Mouse (Mus musculus): ENCODE data around the gene Tmem222. TPM values are rescaled to one million over a fixed set of nuclear protein-coding genes. Genes with fewer than 3 reads are reported as not detected.

The Tmem222 gene
- total RNA-seq, 2 experiments from 2014 or later, result 81.7 to 87.9 TPM

DNA sequence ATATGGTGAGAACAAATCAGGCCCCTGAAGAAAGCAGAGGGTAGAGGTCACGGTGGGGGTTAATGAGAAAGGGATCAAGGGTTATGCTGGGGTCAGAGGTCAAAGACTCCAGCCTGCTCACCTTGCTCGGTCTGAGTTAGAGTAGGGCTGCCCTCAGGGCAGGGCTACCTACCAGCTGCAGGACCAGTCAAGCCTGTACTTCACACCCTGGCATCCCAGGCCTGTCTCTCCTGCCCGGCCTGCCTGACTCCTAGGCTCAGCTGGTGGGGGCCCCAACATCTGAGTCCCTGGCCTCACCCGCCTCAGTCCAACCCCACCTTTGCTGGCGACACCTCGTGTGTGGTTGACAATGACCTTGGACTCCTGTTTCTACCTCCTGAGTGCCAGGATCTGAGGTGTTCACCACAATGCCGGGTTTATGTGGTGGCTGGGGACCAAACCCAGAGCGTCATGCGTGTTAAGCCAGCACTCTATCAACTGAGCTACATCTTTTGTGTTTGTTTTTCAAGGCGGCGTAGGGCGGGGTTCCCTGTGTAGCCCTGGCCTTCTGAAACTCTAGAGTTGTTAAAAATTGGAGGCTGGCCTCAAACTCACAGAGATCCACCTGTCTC, 19.7 kb downstream of the Tmem222 start:
- intact Hi-C loops (cut with DNase I), result no loop called here
- no peak for DNase-seq (ENCODE audit: low spot score in 2 of 2)

GRCm38 (mm10) chr4:133257230-133257629, 20.4 kb downstream of the Tmem222 start:
- DNase-seq (ENCODE audit: low spot score in 2 of 2), result no peak

GRCm38 (mm10) chr4:133256820-133257219, 20.8 kb downstream of the Tmem222 start:
- no peak for DNase-seq (ENCODE audit: low spot score in 2 of 2)
- intact Hi-C loops (cut with DNase I), result no loop called here

More at GRCm38 (mm10) chr4:133257230-133257629, 20.4 kb downstream of the Tmem222 start:
- intact Hi-C loops (cut with DNase I), result no loop called here

DNA sequence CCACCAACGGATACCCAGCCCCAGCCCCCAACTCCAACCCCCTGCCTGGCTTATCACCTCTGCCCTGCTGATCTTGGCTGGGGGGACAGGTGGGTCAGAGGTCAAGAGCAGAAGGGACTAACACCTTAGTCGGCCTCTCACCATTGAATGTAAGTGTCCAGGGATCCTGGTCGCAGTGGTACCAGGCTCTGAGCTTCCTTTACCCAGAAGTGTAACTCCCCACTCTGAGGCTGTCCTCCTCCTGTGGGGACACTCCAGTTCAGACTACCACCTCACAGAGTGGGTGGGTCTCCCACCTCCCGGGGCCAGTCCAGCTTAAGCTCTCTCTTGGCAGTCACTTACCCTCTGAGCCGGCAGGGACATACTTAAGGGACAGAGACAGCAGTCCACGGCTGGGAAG, 22.2 kb downstream of the Tmem222 start:
- DNase-seq (ENCODE audit: low spot score in 2 of 2), result no peak
- intact Hi-C loops (cut with DNase I), result no loop called here

- intact Hi-C loops (cut with DNase I), result loop anchor here (5.0 kb wide), 2 partner anchors 36 to 44 kb away; no protein-coding TSS in a partner anchor
- no peak for DNase-seq (ENCODE audit: low spot score in 2 of 2)
Measured at GRCm38 (mm10) chr4:133253412-133253811, 24.2 kb downstream of the Tmem222 start.

- intact Hi-C loops (cut with DNase I), result loop anchor here (5.0 kb wide), 2 partner anchors 35 to 45 kb away; no protein-coding TSS in a partner anchor
- no peak for DNase-seq (ENCODE audit: low spot score in 2 of 2)
Measured at GRCm38 (mm10) chr4:133252089-133252488, 25.5 kb downstream of the Tmem222 start.

GRCm38 (mm10) chr4:133251214-133251613, 26.4 kb downstream of the Tmem222 start:
- peak in 1 of 2 experiments; percentile 22 for DNase-seq (ENCODE audit: low spot score in 2 of 2)
- intact Hi-C loops (cut with DNase I), result loop anchor here (5.0 kb wide), 2 partner anchors 34 to 46 kb away; no protein-coding TSS in a partner anchor

DNA sequence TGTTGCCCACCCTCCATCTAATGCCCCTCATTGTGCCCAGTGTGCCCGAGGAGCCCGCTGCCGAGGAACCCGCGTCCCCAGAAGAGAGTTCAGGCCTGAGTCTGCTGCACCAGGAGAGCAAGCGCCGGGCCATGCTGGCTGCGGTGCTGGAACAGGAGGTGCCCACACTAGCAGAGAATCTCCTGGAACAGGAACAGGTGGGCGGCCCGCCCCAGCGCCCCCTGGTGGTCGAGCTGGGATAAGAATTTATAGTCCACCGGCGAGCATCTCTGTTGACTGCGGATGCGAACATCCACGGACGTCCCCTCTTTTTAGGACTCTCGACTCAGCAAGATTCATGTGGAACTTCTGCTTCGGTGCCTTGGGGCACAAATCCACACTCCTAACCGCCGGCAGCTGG, 27.0 kb downstream of the Tmem222 start:
- peak; percentile 82 to 83 for DNase-seq (ENCODE audit: low spot score in 2 of 2)
- intact Hi-C loops (cut with DNase I), result loop anchor here (5.0 kb wide), 2 partner anchors 33 to 47 kb away; no protein-coding TSS in a partner anchor

DNA sequence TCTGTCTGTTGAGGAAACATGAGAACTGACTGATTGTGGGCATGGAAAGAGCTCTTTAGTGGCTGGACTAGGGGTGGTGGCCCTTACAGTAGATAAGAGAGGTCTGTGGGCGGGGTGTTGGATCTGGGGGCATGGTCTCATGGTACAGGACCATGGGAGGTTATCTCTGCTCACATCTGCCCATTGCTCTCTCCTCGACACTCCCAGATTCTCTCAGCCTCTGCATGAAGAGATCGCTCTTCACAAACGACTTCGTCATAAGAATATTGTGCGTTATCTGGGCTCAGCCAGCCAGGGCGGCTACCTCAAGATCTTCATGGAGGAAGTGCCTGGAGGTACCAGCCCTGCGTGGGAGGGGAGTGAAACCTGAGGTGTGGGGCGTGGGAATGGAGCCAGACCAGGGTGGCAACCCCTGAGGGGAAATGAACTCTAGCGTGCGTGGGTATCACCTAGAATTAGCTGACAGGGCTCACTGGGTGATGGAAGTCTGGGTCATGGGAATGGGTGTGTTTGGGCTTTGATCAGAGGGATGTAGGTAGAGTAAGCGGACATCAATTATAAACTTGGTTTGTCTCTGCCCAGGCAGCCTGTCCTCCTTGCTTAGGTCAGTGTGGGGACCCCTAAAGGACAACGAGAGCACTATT, 29.7 kb downstream of the Tmem222 start:
- DNase-seq (ENCODE audit: low spot score in 2 of 2), result no peak
- intact Hi-C loops (cut with DNase I), result no loop called here

DNA sequence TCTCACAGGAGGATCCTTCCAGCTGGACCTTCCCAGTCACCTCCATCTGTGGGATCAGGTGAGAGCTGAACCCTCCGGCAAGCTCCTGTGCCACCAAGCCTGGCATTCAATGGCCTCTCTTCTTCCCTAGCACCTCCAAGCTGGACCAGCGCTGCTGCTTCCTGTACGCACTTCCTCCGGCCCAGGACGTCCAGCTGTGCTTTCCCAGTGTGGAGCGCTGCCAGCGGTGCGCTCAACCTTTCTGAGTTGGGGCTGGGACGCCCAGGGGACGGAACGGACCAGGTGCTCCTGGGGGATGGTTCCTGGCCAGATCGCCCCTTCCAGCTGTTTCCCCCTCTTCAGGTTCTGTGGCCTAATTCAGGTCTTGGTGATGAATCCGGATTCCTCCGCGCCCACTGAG, 30.5 kb downstream of the Tmem222 start:
- no peak for DNase-seq (ENCODE audit: low spot score in 2 of 2)

GRCm38 (mm10) chr4:133244289-133244688, 33.3 kb downstream of the Tmem222 start:
- DNase-seq (ENCODE audit: low spot score in 2 of 2), result no peak
- intact Hi-C loops (cut with DNase I), result no loop called here

More for the DNA sequence above, 30.5 kb downstream of the Tmem222 start:
- intact Hi-C loops (cut with DNase I), result no loop called here

DNA sequence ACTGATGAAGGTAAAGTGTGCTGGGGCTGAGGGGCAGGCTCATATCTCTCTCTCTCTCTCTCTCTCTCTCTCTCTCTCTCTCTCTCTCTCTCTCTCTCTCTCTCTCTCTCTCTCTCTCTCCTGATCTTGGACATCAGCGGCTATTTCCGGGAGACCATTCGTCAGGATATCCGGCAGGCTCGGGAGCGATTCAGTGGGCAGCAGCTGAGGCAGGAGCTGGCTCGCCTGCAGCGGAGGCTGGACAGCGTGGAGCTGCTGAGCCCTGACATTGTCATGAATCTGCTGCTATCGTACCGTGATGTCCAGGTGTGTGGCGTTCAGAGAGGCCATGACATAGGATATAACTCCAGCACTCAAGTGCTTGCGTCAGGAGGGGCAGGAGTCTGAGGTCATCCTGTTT, 34.1 kb downstream of the Tmem222 start:
- no peak for DNase-seq (ENCODE audit: low spot score in 2 of 2)

DNA sequence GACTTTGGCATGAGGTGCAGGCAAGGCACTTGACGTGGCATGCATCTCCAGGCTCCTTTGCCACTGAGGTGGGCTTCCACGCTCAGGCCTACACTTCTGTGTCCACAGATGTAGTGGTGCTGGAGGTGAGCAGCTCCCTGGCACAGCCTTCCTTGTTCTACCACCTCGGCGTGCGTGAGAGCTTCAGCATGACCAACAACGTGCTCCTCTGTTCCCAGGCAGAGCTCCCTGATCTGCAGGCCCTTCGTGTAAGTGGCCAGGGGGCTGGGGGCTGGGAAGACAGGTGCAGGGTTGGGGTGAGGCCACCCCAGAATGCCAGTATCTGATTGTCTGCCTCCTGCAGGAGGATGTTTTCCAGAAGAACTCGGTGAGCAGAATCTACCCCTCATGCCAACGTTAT, 34.9 kb downstream of the Tmem222 start:
- intact Hi-C loops (cut with DNase I), result no loop called here
- DNase-seq (ENCODE audit: low spot score in 2 of 2), result no peak

More for the DNA sequence above, 34.1 kb downstream of the Tmem222 start:
- intact Hi-C loops (cut with DNase I), result no loop called here

- DNase-seq (ENCODE audit: low spot score in 2 of 2), result no peak
- intact Hi-C loops (cut with DNase I), result no loop called here
Measured at GRCm38 (mm10) chr4:133241910-133242309, 35.7 kb downstream of the Tmem222 start.

DNA sequence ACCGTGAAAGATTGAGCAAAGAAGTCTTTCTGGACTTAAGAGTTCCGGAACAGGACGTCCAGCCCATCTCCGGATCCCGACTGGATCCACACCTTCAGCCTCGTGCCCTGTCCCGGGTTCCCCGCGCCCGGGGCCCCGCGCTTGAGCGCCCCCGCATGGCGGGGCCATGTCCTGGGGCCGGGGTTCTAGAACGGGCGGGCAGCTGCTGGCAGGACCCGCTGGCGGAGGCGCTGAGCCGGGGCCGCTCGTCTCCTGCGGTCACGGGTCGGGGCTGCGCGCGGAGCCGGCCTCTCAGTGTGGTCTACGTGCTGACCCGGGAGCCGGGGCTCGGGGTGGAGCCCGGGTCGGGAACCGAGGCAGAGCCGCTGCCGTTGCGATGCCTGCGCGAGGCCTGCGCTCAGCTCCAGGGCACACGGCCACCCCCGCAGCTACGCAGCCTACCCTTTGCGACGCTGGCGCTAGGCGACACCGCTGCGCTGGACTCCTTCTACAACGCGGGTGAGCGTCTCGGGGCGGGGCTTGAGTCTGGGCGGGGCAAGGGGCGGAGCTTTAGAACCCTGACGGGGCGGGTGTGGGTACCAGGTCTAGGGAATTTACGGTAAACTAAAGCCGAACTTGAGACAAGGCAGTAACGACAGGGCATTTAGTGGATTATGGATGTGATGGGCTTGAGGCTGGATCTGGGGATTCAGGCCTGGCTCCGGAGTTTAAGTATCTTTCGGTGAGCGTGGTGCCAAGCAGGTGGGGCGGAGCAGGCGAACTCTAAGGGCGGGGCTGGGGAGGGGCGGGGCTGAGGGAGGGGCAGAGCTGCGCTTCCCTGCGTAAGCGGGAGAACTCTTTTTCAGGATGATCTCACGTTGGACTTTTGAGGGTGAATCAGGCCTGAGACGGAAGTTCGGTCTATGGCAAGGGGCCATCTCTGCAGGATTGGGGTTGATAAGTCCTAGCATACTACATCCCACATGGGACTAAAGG, 36.4 kb downstream of the Tmem222 start:
- peak; percentile 85 to 89 for DNase-seq (ENCODE audit: low spot score in 2 of 2)
- intact Hi-C loops (cut with DNase I), result no loop called here

- intact Hi-C loops (cut with DNase I), result no loop called here
- DNase-seq (ENCODE audit: low spot score in 2 of 2), result peak; percentile 18 to 53
Measured at GRCm38 (mm10) chr4:133240490-133240921, 37.1 kb downstream of the Tmem222 start, which contains the start of gene Map3k6. TSS of gene Map3k6 (plus strand) at chr4:133240818.

GRCm38 (mm10) chr4:133237911-133238310, 39.7 kb downstream of the Tmem222 start:
- no peak for DNase-seq (ENCODE audit: low spot score in 2 of 2)
- intact Hi-C loops (cut with DNase I), result no loop called here

DNA sequence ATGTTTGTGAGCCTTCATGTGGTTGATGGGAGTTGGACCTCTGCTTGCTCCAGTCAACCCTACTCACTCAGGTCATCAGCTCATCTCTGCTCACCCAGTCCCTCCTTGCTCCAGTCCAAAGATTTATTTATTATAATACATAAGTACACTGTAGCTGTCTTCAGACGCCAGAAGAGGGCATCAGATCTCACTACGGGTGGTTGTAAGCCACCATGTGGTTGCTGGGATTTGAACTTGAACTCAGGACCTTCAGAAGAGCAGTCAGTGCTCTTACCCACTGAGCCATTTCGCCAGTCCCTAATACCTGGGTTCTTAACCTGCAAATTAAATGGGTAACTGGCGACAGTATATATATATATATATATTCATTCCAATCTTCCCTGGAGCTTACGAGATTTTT, 42.2 kb downstream of the Tmem222 start:
- intact Hi-C loops (cut with DNase I), result no loop called here
- DNase-seq (ENCODE audit: low spot score in 2 of 2), result no peak

- no peak for DNase-seq (ENCODE audit: low spot score in 2 of 2)
- intact Hi-C loops (cut with DNase I), result loop anchor here (5.0 kb wide), 1 partner anchor 63 kb away; no protein-coding TSS in a partner anchor
Measured at GRCm38 (mm10) chr4:133234771-133235170, 42.8 kb downstream of the Tmem222 start.

Data from left cerebral cortex, postnatal 14 days (tissue).